ENCODE assay signal across 27 mouse cellular contexts in genomic region chrX:56474035-56474434, GRCm38 (mm10). TPM values are rescaled to one million over a fixed set of nuclear protein-coding genes. Genes with fewer than 3 reads are reported as not detected.
DNase-seq lines count a peak whose midpoint lies in the region; ATAC-seq lines count a peak whose summit lies in the region.
"Had no signal": no experiment of that assay in that cellular context is flagged by ENCODE, and none has a peak within 500 bp of the region (broad histone marks: within the 10 kb centered on the region; RNA-seq: fewer than 3 reads in every experiment).

No protein-coding gene starts in this region.

- H3K9ac ChIP-seq in heart, embryonic 14.5 days (ENCODE audit: low read length) = no peak overlapping the region
- no peak overlapping the region for H3K9ac ChIP-seq in heart, embryonic 11.5 days (ENCODE audit: low read depth, low read length)
- H3K9ac ChIP-seq: forebrain, embryonic 12.5 days; limb, embryonic 15.5 days; liver, embryonic 15.5 days; neural tube, embryonic 15.5 days had no signal

- H3K9me3 ChIP-seq in heart, embryonic 14.5 days (ENCODE audit: control insufficient read depth, low read length) = no peaks in the 10 kb centered on the region
- H3K9me3 ChIP-seq in heart, embryonic 11.5 days (replicated peaks; ENCODE audit: control insufficient read depth, low read length) = no peaks in the 10 kb centered on the region
- H3K9me3 ChIP-seq: forebrain, embryonic 12.5 days; G1E; limb, embryonic 15.5 days; liver, embryonic 15.5 days; megakaryocyte, embryonic 14.5 days; neural tube, embryonic 15.5 days had no signal

- H3K27ac ChIP-seq in heart, embryonic 14.5 days (replicated peaks in 1 of 2; ENCODE audit: control insufficient read depth in 1 of 2, insufficient read depth in 1 of 2, low read depth in 2 of 2, low read length in 2 of 2) = peak overlapping the region in 1 of 2 experiments; percentile 28; a peak in 2 of 4 replicates
- H3K27ac ChIP-seq in heart, embryonic 11.5 days (ENCODE audit: low read depth, low read length) = no peak overlapping the region
- H3K27ac ChIP-seq: forebrain, embryonic 12.5 days; limb, embryonic 15.5 days; liver, embryonic 15.5 days; neural tube, embryonic 15.5 days had no signal

- ATAC-seq in frontal cortex, adult (ENCODE audit: low TSS enrichment) = 0 out of 2 replicates have a peak, but pooled peaks have one; percentile 26
- ATAC-seq in heart, embryonic 14.5 days (ENCODE audit: insufficient number of reproducible peaks, insufficient read depth, low FRiP score, low read depth) = peak; percentile 50; the same call in 1 of the 2 replicates
- no peak for ATAC-seq in heart, embryonic 11.5 days (replicated peaks; ENCODE audit: insufficient number of reproducible peaks, low FRiP score, low TSS enrichment)
- ATAC-seq: hindbrain, embryonic 16.5 days; intestine, embryonic 16.5 days; midbrain, embryonic 16.5 days had no signal

- no peak overlapping the region for H3K4me3 ChIP-seq in heart, embryonic 14.5 days (ENCODE audit: control insufficient read depth in 1 of 2, insufficient read depth in 1 of 2, low read depth in 1 of 2, low read length in 2 of 2)
- H3K4me3 ChIP-seq in heart, embryonic 11.5 days (ENCODE audit: low read depth, low read length) = no peak overlapping the region
- H3K4me3 ChIP-seq: forebrain, embryonic 12.5 days; limb, embryonic 15.5 days; liver, embryonic 15.5 days; megakaryocyte, embryonic 14.5 days; neural tube, embryonic 15.5 days had no signal

- H3K27me3 ChIP-seq in heart, embryonic 14.5 days (ENCODE audit: control insufficient read depth, insufficient read depth, low read length) = no peaks in the 10 kb centered on the region
- no peaks in the 10 kb centered on the region for H3K27me3 ChIP-seq in heart, embryonic 11.5 days (ENCODE audit: control insufficient read depth, insufficient read depth, low read length)
- H3K27me3 ChIP-seq: forebrain, embryonic 12.5 days; limb, embryonic 15.5 days; liver, embryonic 15.5 days; neural tube, embryonic 15.5 days had no signal

- H3K4me2 ChIP-seq in heart, embryonic 14.5 days (ENCODE audit: low read length) = no peak overlapping the region
- no peak overlapping the region; the same call in 1 of the 2 replicates for H3K4me2 ChIP-seq in heart, embryonic 11.5 days
- H3K4me2 ChIP-seq: forebrain, embryonic 12.5 days; limb, embryonic 15.5 days; liver, embryonic 15.5 days; neural tube, embryonic 15.5 days had no signal

- intact Hi-C loops in left cerebral cortex, postnatal 25 days (cut with DNase I) = no loop called here

- no peaks in the 10 kb centered on the region for H3K36me3 ChIP-seq in heart, embryonic 14.5 days (ENCODE audit: control insufficient read depth, insufficient read depth, low read length)
- no peaks in the 10 kb centered on the region for H3K36me3 ChIP-seq in heart, embryonic 11.5 days (ENCODE audit: control insufficient read depth, insufficient read depth, low read length)
- H3K36me3 ChIP-seq: forebrain, embryonic 12.5 days; limb, embryonic 15.5 days; neural tube, embryonic 15.5 days had no signal

- 47% methylated on average over 8 of the region's 8 CpGs for WGBS in heart, embryonic 14.5 days
- WGBS in heart, embryonic 11.5 days (ENCODE audit: insufficient replicate concordance) = 47% methylated on average over 8 of the region's 8 CpGs

- H3K4me1 ChIP-seq in heart, embryonic 14.5 days (ENCODE audit: control insufficient read depth in 2 of 2, insufficient read depth in 2 of 2, low read length in 2 of 2) = peaks cover 2 to 3% of the 10 kb centered on the region in 2 experiments; a peak in 3 of 4 replicates
- no peaks in the 10 kb centered on the region for H3K4me1 ChIP-seq in heart, embryonic 11.5 days (ENCODE audit: control insufficient read depth, insufficient read depth, low read length)
- H3K4me1 ChIP-seq: forebrain, embryonic 12.5 days; limb, embryonic 15.5 days; liver, embryonic 15.5 days; neural tube, embryonic 15.5 days had no signal

- DNase-seq in frontal cortex, postnatal 10 days (ENCODE audit: low spot score in 2 of 2) = no peak
- peak; percentile 7 for DNase-seq in lung, postnatal 10 days
- DNase-seq in lung, postnatal 14 days = no peak
- no peak for DNase-seq in left cerebral cortex, postnatal 25 days (ENCODE audit: low spot score in 2 of 2)
- no peak for DNase-seq in cerebellum, adult 11-12 months
- DNase-seq: adrenal gland, postnatal 36 days; cerebellum, adult 8-10 months; gastrocnemius, postnatal 25 days; kidney, postnatal 10 days; thymus, postnatal 36 days had no signal

RNA-seq across cellular contexts. Expression of gene Ints6l, which starts 19.4 kb away (rescaled TPM):
- 14.2 and 17.9 TPM in 2 replicates for polyA plus RNA-seq in heart, embryonic 14.5 days (2014; fragmentation: Nextera tagmentation; extraction: Ambion mirVana)
- polyA plus RNA-seq in heart, embryonic 11.5 days (2014; fragmentation: Nextera tagmentation; extraction: Ambion mirVana) = 20.0 and 21.2 TPM in 2 replicates
- total RNA-seq in left cerebral cortex, postnatal 25 days (2021) = 10 to 100 TPM; 27.6 to 30.0 TPM

RNA-seq across cellular contexts. Expression of gene Gm2174, which starts 26.3 kb away (rescaled TPM):
- 1.7 TPM in 2 replicates for polyA plus RNA-seq in heart, embryonic 14.5 days (2014; fragmentation: Nextera tagmentation; extraction: Ambion mirVana)
- polyA plus RNA-seq in heart, embryonic 11.5 days (2014; fragmentation: Nextera tagmentation; extraction: Ambion mirVana) = 1.5 and 1.9 TPM in 2 replicates
- not detected for total RNA-seq in left cerebral cortex, postnatal 25 days (2021)
- total RNA-seq: adrenal gland, postnatal 36 days; gastrocnemius, postnatal 25 days; layer of hippocampus, adult 8-10 months; left cerebral cortex, postnatal 36 days had no signal
- polyA plus RNA-seq: frontal cortex, adult 2 months; G1E; midbrain, embryonic 16.5 days had no signal

RNA-seq across cellular contexts. Expression of gene Gm10477, which starts 50.5 kb away (rescaled TPM):
- polyA plus RNA-seq in heart, embryonic 14.5 days (2014; fragmentation: Nextera tagmentation; extraction: Ambion mirVana) = not detected in 2 replicates
- not detected in 2 replicates for polyA plus RNA-seq in heart, embryonic 11.5 days (2014; fragmentation: Nextera tagmentation; extraction: Ambion mirVana)
- total RNA-seq in left cerebral cortex, postnatal 25 days (2021) = not detected
- total RNA-seq: adrenal gland, postnatal 36 days; G1E; gastrocnemius, postnatal 25 days; hematopoietic stem cell, adult 5-6 weeks; layer of hippocampus, adult 8-10 months; left cerebral cortex, postnatal 36 days had no signal
- polyA plus RNA-seq: embryonic facial prominence, embryonic 11.5 days; forebrain, embryonic 12.5 days; frontal cortex, adult 2 months; G1E; hindbrain, embryonic 16.5 days; intestine, embryonic 16.5 days; limb, embryonic 15.5 days; liver, embryonic 15.5 days; midbrain, embryonic 16.5 days; neural tube, embryonic 15.5 days had no signal
